16 mouse cellular contexts compared by ENCODE assay signal in the genomic region with DNA sequence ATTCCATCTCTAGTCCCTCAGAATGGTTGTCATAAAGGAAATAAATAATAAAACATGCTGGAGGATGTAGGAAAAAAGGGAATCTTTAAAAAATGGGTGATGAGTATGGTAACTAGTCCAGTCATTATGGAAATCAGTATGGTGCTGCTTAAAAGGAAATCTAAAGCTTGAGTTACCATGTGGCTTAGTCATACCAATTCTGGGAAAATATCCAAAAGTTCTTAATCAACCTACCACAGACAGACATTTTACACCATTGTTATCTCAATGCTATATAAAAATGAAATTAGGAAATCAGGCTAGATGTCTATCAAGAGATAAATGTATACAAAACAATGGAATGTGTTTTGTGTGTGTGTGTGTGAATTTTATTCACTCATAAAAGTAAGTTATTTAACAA.
"Had no signal": no experiment of that assay in that cellular context is flagged by ENCODE, and none has a peak within 500 bp of the region (broad histone marks: within the 10 kb centered on the region; RNA-seq: fewer than 3 reads in every experiment).

No protein-coding gene starts in this region.

- H3K36me3 ChIP-seq: midbrain, embryonic 13.5 days; midbrain, embryonic 15.5 days; neural tube, embryonic 12.5 days; stomach, embryonic 15.5 days had no signal

- DNase-seq: liver, postnatal 0 days; lung, adult 2 months; lung, postnatal 14 days; lung, postnatal 36 days; right cerebral cortex, adult 18-20 months; right cerebral cortex, postnatal 25 days; thymus, adult 2 months; thymus, postnatal 25 days; thymus, postnatal 4 days had no signal

- H3K4me1 ChIP-seq: megakaryocyte, embryonic 14.5 days; midbrain, embryonic 15.5 days; stomach, embryonic 15.5 days had no signal

- H3K27me3 ChIP-seq: megakaryocyte, embryonic 14.5 days; midbrain, embryonic 13.5 days; midbrain, embryonic 15.5 days; neural tube, embryonic 12.5 days; stomach, embryonic 15.5 days had no signal

- H3K9me3 ChIP-seq: midbrain, embryonic 13.5 days; midbrain, embryonic 15.5 days; neural tube, embryonic 12.5 days; stomach, embryonic 15.5 days had no signal

- H3K4me3 ChIP-seq: megakaryocyte, embryonic 14.5 days; midbrain, embryonic 13.5 days; midbrain, embryonic 15.5 days; neural tube, embryonic 12.5 days; stomach, embryonic 15.5 days had no signal

- H3K27ac ChIP-seq: macrophage; midbrain, embryonic 13.5 days; midbrain, embryonic 15.5 days; neural tube, embryonic 12.5 days; stomach, embryonic 15.5 days; stomach, postnatal 0 days had no signal

- ATAC-seq: liver, postnatal 0 days; midbrain, embryonic 13.5 days; midbrain, embryonic 15.5 days had no signal
